Mouse (Mus musculus) CH12.LX (cell line): ENCODE data around the gene Ccdc172. TPM values are rescaled to one million over a fixed set of nuclear protein-coding genes. Genes with fewer than 3 reads are reported as not detected.

Source experiments
- DNase-seq: peaks from one replicate; pipeline ENCODE4 v3.0.0-alpha.2; 2013; ENCODE audit errors: extremely low read depth
- H3K27ac ChIP-seq: 2 replicates; pipeline ENCODE4 v1.5.1; 2012; ENCODE audit warnings: low read depth, mild to moderate bottlenecking, control low read depth, moderate library complexity; ENCODE audit not compliant: insufficient read depth
- H3K27me3 ChIP-seq: replicated peaks from 2 replicates; pipeline ENCODE3; 2012; ENCODE audit warnings: inconsistent platforms
- H3K36me3 ChIP-seq, 2 experiments: replicated peaks in 1 of 2; 2 replicates each; pipeline versions ENCODE3 to v1.6.1; 2012; ENCODE audit warnings: inconsistent platforms in 1 of 2, low read length in 1 of 2, mild to moderate bottlenecking in 1 of 2, mixed read lengths in 1 of 2, moderate library complexity in 1 of 2; ENCODE audit not compliant: control insufficient read depth in 1 of 2, insufficient read depth in 1 of 2
- H3K4me1 ChIP-seq, 2 experiments: 2 replicates each; pipeline ENCODE4 v1.6.1; 2012; ENCODE audit warnings: inconsistent platforms in 1 of 2, moderate library complexity in 1 of 2; ENCODE audit not compliant: insufficient read depth in 2 of 2, control insufficient read depth in 1 of 2
- H3K4me2 ChIP-seq: 2 replicates; pipeline ENCODE4 v1.6.1; 2012; ENCODE audit warnings: low read depth, mild to moderate bottlenecking, control low read depth; ENCODE audit not compliant: poor library complexity, insufficient read depth, severe bottlenecking
- H3K4me3 ChIP-seq, 3 experiments: fragments of 150-350 bp in 1 of 3; sonication (generic) in 1 of 3; replicated peaks in 1 of 3; 2 replicates each; pipeline versions ENCODE3 to v1.5.1; 2011 to 2012; ENCODE audit warnings: low read depth in 2 of 3, low read length in 2 of 3, mild to moderate bottlenecking in 2 of 3, moderate library complexity in 2 of 3, control low read depth in 1 of 3, improper control_type of control experiment in 1 of 3, inconsistent platforms in 1 of 3, mixed read lengths in 1 of 3; ENCODE audit not compliant: poor library complexity in 1 of 3
- H3K79me2 ChIP-seq: replicated peaks from 2 replicates; pipeline ENCODE4 v1.6.1; 2012; ENCODE audit warnings: mild to moderate bottlenecking, moderate library complexity; ENCODE audit not compliant: control insufficient read depth, poor library complexity, insufficient read depth, severe bottlenecking; ENCODE audit errors: extremely low read depth
- H3K9ac ChIP-seq: 2 replicates; pipeline ENCODE4 v1.6.1; 2012; ENCODE audit warnings: low read depth, mild to moderate bottlenecking, control low read depth, moderate library complexity; ENCODE audit not compliant: insufficient read depth
- H3K9me3 ChIP-seq: replicated peaks from 2 replicates; pipeline ENCODE3; 2012; ENCODE audit warnings: low read length, inconsistent platforms, mixed read lengths
- CHD1 ChIP-seq: IDR thresholded peaks from 2 replicates; pipeline ENCODE4 v1.6.1; 2012; ENCODE audit warnings: low read depth, low read length, improper control_type of control experiment, inconsistent platforms
- CHD2 ChIP-seq: IDR thresholded peaks from 2 replicates; pipeline ENCODE4 v1.6.1; 2011; ENCODE audit warnings: low read length, improper control_type of control experiment
- E2F4 ChIP-seq: IDR thresholded peaks from 2 replicates; pipeline ENCODE4 v1.6.1; 2011; ENCODE audit warnings: low read depth, low read length, improper control_type of control experiment; ENCODE audit not compliant: insufficient replicate concordance
- ELF1 ChIP-seq: IDR thresholded peaks from 2 replicates; pipeline ENCODE4 v1.6.1; 2014; ENCODE audit warnings: low read depth, mild to moderate bottlenecking, inconsistent platforms, low read length, improper control_type of control experiment
- EP300 ChIP-seq: IDR thresholded peaks from 2 replicates; pipeline ENCODE4 v1.6.1; 2011; ENCODE audit warnings: low read length, improper control_type of control experiment
- ETS1 ChIP-seq: conservative IDR thresholded peaks from 2 replicates; pipeline ENCODE4 v1.6.1; 2012; ENCODE audit warnings: low read depth, mild to moderate bottlenecking, inconsistent platforms, low read length, improper control_type of control experiment, moderate library complexity
- HCFC1 ChIP-seq: IDR thresholded peaks from 2 replicates; pipeline ENCODE4 v1.6.1; 2012; ENCODE audit warnings: low read depth, mild to moderate bottlenecking, inconsistent platforms, low read length, improper control_type of control experiment
- JUN ChIP-seq: IDR thresholded peaks from 2 replicates; pipeline ENCODE4 v1.6.1; 2011; ENCODE audit warnings: low read depth, mild to moderate bottlenecking, low read length, improper control_type of control experiment, moderate library complexity; ENCODE audit not compliant: insufficient read depth
- JUND ChIP-seq: conservative IDR thresholded peaks from 2 replicates; pipeline ENCODE4 v1.6.1; 2011; ENCODE audit warnings: low read depth, low read length, improper control_type of control experiment
- KAT2A ChIP-seq: IDR thresholded peaks from 2 replicates; pipeline ENCODE4 v1.6.1; 2012; ENCODE audit warnings: low read length, improper control_type of control experiment, inconsistent platforms; ENCODE audit not compliant: insufficient replicate concordance
- MAFK ChIP-seq: IDR thresholded peaks from 2 replicates; pipeline ENCODE4 v1.6.1; 2011; ENCODE audit warnings: low read length, improper control_type of control experiment; ENCODE audit not compliant: insufficient replicate concordance
- MAX ChIP-seq: IDR thresholded peaks from 2 replicates; pipeline ENCODE4 v1.6.1; 2011; ENCODE audit warnings: low read length, improper control_type of control experiment
- MXI1 ChIP-seq: IDR thresholded peaks from 2 replicates; pipeline ENCODE4 v1.6.1; 2011; ENCODE audit warnings: mild to moderate bottlenecking, low read depth, low read length, improper control_type of control experiment
- POLR2AphosphoS2 ChIP-seq: IDR thresholded peaks from 2 replicates; pipeline ENCODE4 v1.6.1; 2011; ENCODE audit warnings: low read depth, low read length, improper control_type of control experiment
- RAD21 ChIP-seq: IDR thresholded peaks from 2 replicates; pipeline ENCODE4 v1.6.1; 2011; ENCODE audit warnings: low read depth, mild to moderate bottlenecking, low read length, improper control_type of control experiment, moderate library complexity
- SMC3 ChIP-seq: IDR thresholded peaks from 2 replicates; pipeline ENCODE4 v1.6.1; 2011; ENCODE audit warnings: low read depth, low read length, improper control_type of control experiment
- TCF12 ChIP-seq: IDR thresholded peaks from 2 replicates; pipeline ENCODE4 v1.6.1; 2014; ENCODE audit warnings: low read depth, mild to moderate bottlenecking, inconsistent platforms, low read length, improper control_type of control experiment
- UBTF ChIP-seq: IDR thresholded peaks from 2 replicates; pipeline ENCODE4 v1.6.1; 2012; ENCODE audit warnings: low read depth, mild to moderate bottlenecking, inconsistent platforms, low read length, improper control_type of control experiment, moderate library complexity
- ZKSCAN1 ChIP-seq: IDR thresholded peaks from 2 replicates; pipeline ENCODE4 v1.6.1; 2012; ENCODE audit warnings: low read depth, inconsistent platforms, low read length, improper control_type of control experiment, borderline replicate concordance
- ZMIZ1 ChIP-seq: IDR thresholded peaks from 2 replicates; pipeline ENCODE4 v1.6.1; 2012; ENCODE audit warnings: low read depth, mild to moderate bottlenecking, inconsistent platforms, low read length, improper control_type of control experiment
- dilution Hi-C: fragments of 300-500 bp; cut with MboI; formaldehyde crosslinking; loops from 2 replicates; pipeline ENCODE4 v1.14.3; 2020; ENCODE audit warnings: low sequenced_read_pairs; ENCODE audit not compliant: extremely low pct_unique_long_range_greater_than_20kb, extremely low pct_ligation_motif_present
- in situ Hi-C: fragments of 300-500 bp; cut with MboI; formaldehyde crosslinking; loops from 3 replicates; pipeline ENCODE4 v1.14.3; 2019; ENCODE audit warnings: low sequenced_read_pairs, low pct_ligation_motif_present, low pct_unique_long_range_greater_than_20kb, mixed read lengths
- polyA plus RNA-seq: library from polyadenylated mRNA; unstranded; fragments of >175 nt; gene quantifications from 2 replicates; pipeline ENCODE4 v1.2.1, GENCODE M21; 2012; ENCODE audit warnings: low read depth; ENCODE audit not compliant: insufficient read length
- total RNA-seq, 2 experiments: library from RNA; depleted of rRNA; stranded (reverse); fragments of 300-350 nt in 1 of 2; fragments of >200 nt in 1 of 2; gene quantifications; 2 replicates each; pipeline ENCODE4 v1.2.3; 2012 to 2014

Gene Ccdc172
- total and polyA plus RNA-seq, 3 experiments = not detected

DNA sequence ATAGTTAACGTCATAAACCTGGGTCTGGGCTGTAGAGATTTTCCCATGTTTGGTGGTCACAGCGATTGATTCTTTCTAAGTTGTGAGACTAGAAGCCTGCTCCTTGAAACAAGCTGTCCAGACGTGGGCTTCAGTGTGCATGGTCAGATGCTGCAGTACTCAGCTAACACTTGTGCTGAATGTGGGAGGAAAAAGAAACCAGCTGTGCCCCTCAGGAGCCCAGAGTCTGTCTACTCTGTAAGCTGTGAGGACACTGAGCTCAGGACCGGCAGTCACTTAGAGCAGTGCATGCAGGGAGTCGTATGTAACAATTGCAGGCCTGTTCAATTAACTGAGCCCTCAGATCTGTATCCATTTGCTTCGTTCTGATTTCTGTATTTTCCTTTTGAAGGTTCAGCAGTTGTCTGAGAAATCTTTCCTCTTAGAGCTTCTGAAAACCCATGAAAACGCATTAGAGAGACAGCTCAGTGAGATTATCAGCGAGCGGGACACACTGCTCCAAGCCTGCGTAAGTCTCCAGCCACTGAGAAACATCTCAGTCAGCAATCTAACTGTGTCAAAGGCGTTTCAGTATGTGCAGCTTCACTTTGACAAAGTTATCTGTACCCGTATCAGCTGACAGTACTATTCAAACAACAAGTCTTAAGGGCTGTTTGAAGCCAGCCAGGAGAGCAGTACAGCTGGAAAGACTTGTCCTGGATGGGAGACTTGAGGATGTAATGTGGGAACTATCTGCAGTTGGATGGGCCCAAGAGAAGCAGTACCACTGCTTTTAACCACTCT is 13.9 kb downstream of the Ccdc172 start:
- dilution Hi-C loops = no loop called here
- no peak overlapping the region for H3K27ac ChIP-seq
- no peaks in the 10 kb centered on the region for H3K27me3 ChIP-seq
- no peaks in the 10 kb centered on the region for H3K79me2 ChIP-seq
- no peak overlapping the region for H3K4me3 ChIP-seq
- no peak for DNase-seq
- no peaks in the 10 kb centered on the region for H3K9me3 ChIP-seq
- peaks cover 7 to 35% of the 10 kb centered on the region in 2 experiments for H3K4me1 ChIP-seq
- no peak for TF ChIP-seq MAFK
- TF ChIP-seq SMC3 = no peak
- TF ChIP-seq ZKSCAN1 = no peak
- TF ChIP-seq E2F4 = no peak
- no peak for TF ChIP-seq ETS1
- no peak for TF ChIP-seq CHD2
- TF ChIP-seq CHD1 = no peak
- TF ChIP-seq TCF12 = no peak
- TF ChIP-seq UBTF = no peak
- TF ChIP-seq EP300 = no peak
- no peak for TF ChIP-seq HCFC1
- TF ChIP-seq POLR2AphosphoS2 = no peak
- no peak for TF ChIP-seq KAT2A
- no peak for TF ChIP-seq JUN
- TF ChIP-seq MXI1 = no peak
- no peak for TF ChIP-seq MAX
- TF ChIP-seq ELF1 = no peak
- no peak for TF ChIP-seq RAD21
- TF ChIP-seq JUND = no peak
- H3K9ac ChIP-seq = no peak overlapping the region
- in situ Hi-C loops = no loop called here
- H3K36me3 ChIP-seq = no peaks in the 10 kb centered on the region
- H3K4me2 ChIP-seq = no peak overlapping the region

GRCm38 (mm10) chr19:58533077-58533476 is 21.3 kb downstream of the Ccdc172 start:
- in situ Hi-C loops (no loop called here), dilution Hi-C loops (no loop called here)

More at GRCm38 (mm10) chr19:58533077-58533476, 21.3 kb downstream of the Ccdc172 start:
- H3K9me3 ChIP-seq = no peaks in the 10 kb centered on the region
- no peaks in the 10 kb centered on the region for H3K36me3 ChIP-seq
- no peak for TF ChIP-seq ZMIZ1
- no peak overlapping the region for H3K4me3 ChIP-seq
- H3K27ac ChIP-seq = no peak overlapping the region
- no peaks in the 10 kb centered on the region for H3K79me2 ChIP-seq
- H3K4me1 ChIP-seq = peaks cover 2 to 23% of the 10 kb centered on the region in 2 experiments; a peak in 2 of 4 replicates
- H3K4me2 ChIP-seq = no peak overlapping the region
- no peak for DNase-seq
- no peak overlapping the region for H3K9ac ChIP-seq
- no peaks in the 10 kb centered on the region for H3K27me3 ChIP-seq
